Mouse (Mus musculus): Measurements from ENCODE around the gene Tmem169.
"Not testable (repeated sequence)": the region's sequence is repeated elsewhere in the genome, so short reads cannot be mapped to it uniquely, and the experiment has no call there.

Tmem169 gene

DNA sequence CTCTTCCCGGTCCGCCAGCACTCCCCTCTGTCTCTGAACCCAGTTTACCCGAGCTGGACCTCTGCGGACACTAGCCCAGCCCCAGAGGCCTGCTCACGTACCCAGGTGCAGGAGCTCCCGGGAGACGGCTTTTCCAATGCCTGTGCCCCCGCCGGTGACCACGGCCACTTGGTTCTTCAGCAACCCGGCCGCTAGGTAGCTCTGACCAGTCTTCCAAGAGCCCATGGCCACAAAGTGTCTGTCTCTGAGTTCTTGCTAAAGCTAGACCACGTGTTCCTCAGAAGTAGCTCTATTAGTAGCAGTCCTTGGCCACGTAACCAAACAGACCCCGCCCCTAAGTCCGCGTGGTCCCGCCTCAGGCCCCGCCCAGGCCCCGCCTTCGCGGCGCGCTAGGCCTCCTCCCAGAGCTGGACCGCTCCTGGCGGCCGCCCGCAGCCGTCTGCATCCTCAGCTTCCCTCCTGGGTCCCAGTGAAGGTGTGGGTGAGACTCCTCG lies at the start of gene Tmem169, which contains the start of gene Pecr:
Gene Tmem169 (plus strand): TSS at position 378 of the 494 bp plus-strand sequence.
Gene Pecr (minus strand): TSS at position 323 of the 494 bp plus-strand sequence.
- Histone ChIP-seq H3K9me3 (ENCODE audit: low read length) (no peaks in the 10 kb centered on the region), H3K36me3 (ENCODE audit: insufficient read depth, low read length) (0 out of 2 replicates have a peak, but pooled peaks cover 5% of the 10 kb centered on the region), H3K4me1 (replicated peaks; ENCODE audit: low read depth, low read length) (peaks cover 24% of the 10 kb centered on the region), H3K4me3 (replicated peaks; ENCODE audit: low read length) (peak within 1 kb of the TSS; percentile 93), H3K27me3 (ENCODE audit: insufficient read depth, low read length) (peaks cover 40% of the 10 kb centered on the region)
- no peak for TF ChIP-seq CTCF (conservative IDR thresholded peaks at IDR 0.05; ENCODE audit: low read length)
- TF ChIP-seq POU5F1 (IDR thresholded peaks at IDR 0.05; ENCODE audit: borderline replicate concordance, low read length) = no peak
- TF ChIP-seq NANOG (IDR thresholded peaks at IDR 0.05; ENCODE audit: borderline replicate concordance, low read length) = no peak

DNA sequence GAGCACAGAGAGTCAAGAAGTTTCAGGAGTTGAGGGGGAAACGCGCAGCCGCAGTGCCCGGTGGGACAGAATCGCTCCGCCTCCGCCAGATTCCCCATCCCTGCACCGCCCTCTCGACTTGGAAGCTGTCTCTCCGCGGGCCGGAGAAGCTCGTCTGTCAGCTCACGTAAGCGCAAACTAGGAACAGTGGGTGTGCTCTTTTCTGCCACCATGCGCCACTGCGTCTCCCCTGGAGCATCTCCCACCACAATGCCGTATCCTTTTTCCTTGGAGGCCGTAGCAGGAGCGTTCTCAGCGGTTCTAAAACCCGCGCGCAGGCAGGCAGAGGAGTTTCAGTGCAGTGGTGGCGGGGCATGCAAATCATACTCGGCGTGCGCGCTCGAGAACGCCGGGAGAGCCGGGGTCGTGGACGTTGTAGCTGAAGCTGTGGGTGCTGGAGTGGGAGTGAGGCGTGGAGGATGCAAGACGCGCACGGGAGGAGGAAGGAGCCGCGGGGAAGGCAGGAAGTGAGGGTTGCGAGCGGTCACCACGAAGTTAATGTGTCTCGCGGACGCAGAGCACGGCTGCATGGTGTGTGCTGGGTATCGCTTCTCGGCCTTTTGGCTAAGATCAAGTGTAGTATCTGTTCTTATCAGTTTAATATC lies 47.7 kb upstream of the Tmem169 start:
- H3K4me1 ChIP-seq (replicated peaks; ENCODE audit: low read depth, low read length) = peaks cover 69% of the 10 kb centered on the region
- peaks cover 16% of the 10 kb centered on the region for H3K36me3 ChIP-seq (ENCODE audit: insufficient read depth, low read length)
- not testable (repeated sequence) for H3K9me3 ChIP-seq (ENCODE audit: low read length); H3K27me3 ChIP-seq (ENCODE audit: insufficient read depth, low read length)
- peak overlapping the region; percentile 83 for H3K4me3 ChIP-seq (replicated peaks; ENCODE audit: low read length)

DNA sequence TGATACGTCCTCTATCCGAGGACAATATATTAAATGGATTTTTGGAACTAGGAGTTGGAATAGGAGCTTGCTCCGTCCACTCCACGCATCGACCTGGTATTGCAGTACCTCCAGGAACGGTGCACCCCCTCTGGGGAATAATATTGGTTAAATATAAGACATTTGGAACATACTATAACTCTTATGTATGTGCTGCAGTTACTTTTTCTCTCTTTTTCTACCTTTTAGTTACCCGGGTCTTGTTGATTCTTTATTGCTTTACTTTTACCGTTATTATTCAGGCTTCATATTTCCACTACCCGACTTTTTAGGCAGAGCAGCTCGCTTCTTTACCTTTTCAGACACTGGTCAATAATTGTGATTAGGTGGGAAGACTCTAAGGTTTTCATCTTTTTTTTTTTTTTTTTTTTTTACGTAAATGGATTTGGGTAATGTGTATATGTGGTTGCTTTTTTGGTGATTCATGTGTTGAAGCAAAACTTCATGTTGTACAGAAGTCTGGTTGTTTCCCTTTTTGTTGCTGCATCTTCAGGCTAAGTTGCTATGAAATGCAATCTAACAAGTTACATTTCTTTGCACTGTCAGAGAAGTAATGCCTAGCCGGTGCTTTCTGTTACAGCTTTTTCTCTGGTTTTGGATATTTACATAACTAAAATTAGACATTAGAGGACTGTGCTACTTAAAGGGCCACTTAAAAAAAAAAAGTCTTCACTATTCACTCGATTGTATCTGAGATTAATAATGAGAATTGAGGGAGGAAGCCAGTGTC lies 47.0 kb upstream of the Tmem169 start:
- no peak for TF ChIP-seq POU5F1 (IDR thresholded peaks at IDR 0.05; ENCODE audit: borderline replicate concordance, low read length)
- no peak for TF ChIP-seq NANOG (IDR thresholded peaks at IDR 0.05; ENCODE audit: borderline replicate concordance, low read length)
- TF ChIP-seq CTCF (conservative IDR thresholded peaks at IDR 0.05; ENCODE audit: low read length) = no peak
- no peaks in the 10 kb centered on the region for H3K27me3 ChIP-seq (ENCODE audit: insufficient read depth, low read length)
- H3K9me3 ChIP-seq (ENCODE audit: low read length) = no peaks in the 10 kb centered on the region
- peak overlapping the region; percentile 70 for H3K4me3 ChIP-seq (replicated peaks; ENCODE audit: low read length)
- H3K36me3 ChIP-seq (ENCODE audit: insufficient read depth, low read length) = peaks cover 18% of the 10 kb centered on the region
- H3K4me1 ChIP-seq (replicated peaks; ENCODE audit: low read depth, low read length) = peaks cover 74% of the 10 kb centered on the region

DNA sequence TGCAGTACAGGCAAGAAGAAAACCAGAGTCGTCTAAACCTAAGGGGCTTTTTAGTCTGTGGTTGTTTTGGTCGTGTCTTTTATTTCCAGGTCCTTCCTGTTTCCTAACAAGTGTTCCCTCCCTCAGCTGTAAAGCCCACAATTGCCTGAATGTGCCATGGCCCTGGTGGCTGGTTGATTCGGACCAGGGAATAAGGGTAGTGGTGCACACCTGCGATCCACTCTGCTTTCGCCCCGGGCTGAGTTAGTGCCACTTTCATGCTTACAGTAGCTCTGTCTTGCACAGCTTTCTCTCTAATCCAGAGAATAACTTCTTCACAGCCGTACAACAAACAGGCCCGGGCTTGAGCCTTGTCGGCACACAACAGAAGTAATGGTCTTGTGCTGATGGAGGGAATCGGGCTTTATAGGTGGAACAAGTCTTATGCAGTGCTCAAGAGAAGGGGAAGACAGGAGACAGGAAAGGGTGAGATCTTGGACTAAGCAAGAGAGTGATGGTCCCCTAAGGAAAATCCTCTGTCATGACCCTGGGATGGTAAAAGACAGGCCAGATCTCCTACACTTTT lies 46.1 kb upstream of the Tmem169 start:
- Histone ChIP-seq H3K36me3 (ENCODE audit: insufficient read depth, low read length) (peaks cover 18% of the 10 kb centered on the region), H3K9me3 (ENCODE audit: low read length) (no peaks in the 10 kb centered on the region), H3K4me3 (replicated peaks; ENCODE audit: low read length) (peak overlapping the region; percentile 70), H3K4me1 (replicated peaks; ENCODE audit: low read depth, low read length) (peaks cover 79% of the 10 kb centered on the region), H3K27me3 (ENCODE audit: insufficient read depth, low read length) (no peaks in the 10 kb centered on the region)
- TF ChIP-seq CTCF (conservative IDR thresholded peaks at IDR 0.05; ENCODE audit: low read length) (no peak), NANOG (IDR thresholded peaks at IDR 0.05; ENCODE audit: borderline replicate concordance, low read length) (no peak), POU5F1 (IDR thresholded peaks at IDR 0.05; ENCODE audit: borderline replicate concordance, low read length) (no peak)

DNA sequence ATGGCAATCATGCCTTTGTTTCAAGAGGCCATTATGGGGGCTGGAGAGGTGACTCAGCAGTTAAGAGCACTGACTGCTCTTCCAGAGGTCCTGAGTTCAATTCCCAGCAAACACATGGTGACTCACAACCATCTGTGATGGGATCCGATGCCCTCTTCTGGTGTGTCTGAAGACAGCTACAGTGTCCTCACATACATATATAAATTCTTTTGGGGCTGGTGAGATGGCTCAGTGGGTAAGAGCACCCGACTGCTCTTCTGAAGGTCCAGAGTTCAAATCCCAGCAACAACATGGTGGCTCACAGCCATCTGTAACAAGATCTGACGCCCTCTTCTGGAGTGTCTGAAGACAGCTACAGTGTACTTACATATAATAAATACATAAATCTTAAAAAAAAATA lies 45.1 kb upstream of the Tmem169 start:
- not testable (repeated sequence) for H3K4me3 ChIP-seq (replicated peaks; ENCODE audit: low read length); H3K9me3 ChIP-seq (ENCODE audit: low read length); H3K27me3 ChIP-seq (ENCODE audit: insufficient read depth, low read length)
- H3K4me1 ChIP-seq (replicated peaks; ENCODE audit: low read depth, low read length) = peaks cover 75% of the 10 kb centered on the region
- H3K36me3 ChIP-seq (ENCODE audit: insufficient read depth, low read length) = peaks cover 18% of the 10 kb centered on the region

DNA sequence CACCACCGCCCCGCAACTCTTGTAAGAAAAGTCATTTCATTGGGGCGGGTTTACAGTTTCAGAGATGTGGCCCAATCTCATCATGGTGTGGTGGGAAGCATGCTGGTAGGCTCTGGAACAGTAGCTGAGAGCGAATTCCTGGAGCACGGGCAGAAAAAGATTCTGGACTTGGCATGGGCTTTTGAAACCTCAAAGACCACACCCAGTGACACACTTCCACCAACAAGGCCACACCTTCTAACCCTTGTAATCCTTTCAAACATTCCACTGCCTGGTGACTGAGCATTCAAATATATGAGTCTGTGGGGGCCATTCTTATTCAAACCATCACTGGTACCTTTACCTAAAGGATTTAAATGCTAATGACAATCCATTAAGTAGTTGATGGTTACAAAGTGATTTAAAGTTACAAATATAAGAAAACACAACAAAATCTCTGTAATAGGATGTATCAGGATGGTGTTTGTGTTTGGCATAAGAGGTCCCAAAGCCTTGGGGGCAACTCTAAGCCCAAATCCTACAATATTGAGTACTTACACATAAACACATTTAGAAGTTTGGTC lies 41.5 kb upstream of the Tmem169 start:
- H3K4me1 ChIP-seq (replicated peaks; ENCODE audit: low read depth, low read length) = peaks cover 80% of the 10 kb centered on the region
- H3K4me3 ChIP-seq (replicated peaks; ENCODE audit: low read length) = 0 out of 2 replicates have a peak overlapping the region, but pooled peaks have one; percentile 11
- H3K27me3 ChIP-seq (ENCODE audit: insufficient read depth, low read length) = no peaks in the 10 kb centered on the region
- TF ChIP-seq POU5F1 (IDR thresholded peaks at IDR 0.05; ENCODE audit: borderline replicate concordance, low read length) (no peak), CTCF (conservative IDR thresholded peaks at IDR 0.05; ENCODE audit: low read length) (no peak), NANOG (IDR thresholded peaks at IDR 0.05; ENCODE audit: borderline replicate concordance, low read length) (peak; percentile 93)
- peaks cover 26% of the 10 kb centered on the region for H3K36me3 ChIP-seq (ENCODE audit: insufficient read depth, low read length)
- no peaks in the 10 kb centered on the region for H3K9me3 ChIP-seq (ENCODE audit: low read length)

DNA sequence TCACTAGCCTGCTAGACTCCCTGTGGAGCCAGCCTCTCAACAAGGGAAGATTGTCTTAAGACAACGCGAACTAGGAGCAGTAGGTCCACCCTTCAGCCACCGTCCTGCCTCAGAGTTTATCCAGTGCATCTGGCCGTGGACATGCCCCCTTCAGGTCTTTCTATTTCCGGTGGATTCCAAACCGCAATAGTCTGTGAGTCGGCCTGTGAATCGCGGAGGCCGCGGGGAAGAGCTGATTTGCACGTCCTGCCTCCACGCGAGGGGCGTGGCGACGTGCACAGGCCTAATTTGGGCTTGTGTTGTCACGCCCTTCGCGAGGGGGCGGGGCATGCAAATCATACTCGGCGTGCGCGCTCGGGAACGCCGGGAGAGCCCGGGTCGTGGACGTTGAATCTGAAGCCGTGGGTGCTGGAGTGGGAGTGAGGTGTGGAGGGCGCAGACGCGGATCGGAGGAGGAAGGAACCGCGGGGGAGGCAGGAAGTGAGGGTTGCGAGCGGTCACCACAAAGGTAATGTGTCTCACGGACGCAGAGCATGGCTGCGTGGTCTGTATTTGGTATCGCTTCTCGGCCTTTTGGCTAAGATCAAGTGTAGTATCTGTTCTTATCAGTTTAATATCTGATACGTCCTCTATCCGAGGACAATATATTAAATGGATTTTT lies 40.4 kb upstream of the Tmem169 start:
- Histone ChIP-seq H3K4me1 (replicated peaks; ENCODE audit: low read depth, low read length) (peaks cover 78% of the 10 kb centered on the region), H3K9me3 (ENCODE audit: low read length) (no peaks in the 10 kb centered on the region), H3K36me3 (ENCODE audit: insufficient read depth, low read length) (peaks cover 26% of the 10 kb centered on the region), H3K4me3 (replicated peaks; ENCODE audit: low read length) (peak overlapping the region; percentile 59), H3K27me3 (ENCODE audit: insufficient read depth, low read length) (no peaks in the 10 kb centered on the region)
- TF ChIP-seq POU5F1 (IDR thresholded peaks at IDR 0.05; ENCODE audit: borderline replicate concordance, low read length) (no peak), CTCF (conservative IDR thresholded peaks at IDR 0.05; ENCODE audit: low read length) (no peak), NANOG (IDR thresholded peaks at IDR 0.05; ENCODE audit: borderline replicate concordance, low read length) (no peak)

Measured in E14TG2a.4 (cell line).